Mouse (Mus musculus) natural killer cell, adult 2 months (primary cell): Measurements from ENCODE around the gene Pdik1l.
A peak's percentile ranks its signal among the peaks of the same experiment; 100 is the strongest.
"Not testable (repeated sequence)": the region's sequence is repeated elsewhere in the genome, so short reads cannot be mapped to it uniquely, and the experiment has no call there.

Source experiments
- DNase-seq, 2 experiments: peaks; one replicate each; pipeline ENCODE4 v3.0.0; 2022; ENCODE audit warnings: low spot score in 2 of 2

Gene Pdik1l

GRCm38 (mm10) chr4:134298626-134299497 is 11.2 kb upstream of the Pdik1l start:
- no peak for DNase-seq

- no peak for DNase-seq
Observed at GRCm38 (mm10) chr4:134297369-134297768, 9.7 kb upstream of the Pdik1l start.

- DNase-seq, result no peak
Observed at GRCm38 (mm10) chr4:134296523-134296922, 8.8 kb upstream of the Pdik1l start.

- not testable (repeated sequence) for DNase-seq
Observed at GRCm38 (mm10) chr4:134296096-134296495, 8.4 kb upstream of the Pdik1l start.

- no peak for DNase-seq
Observed at GRCm38 (mm10) chr4:134293692-134294163, 6.0 kb upstream of the Pdik1l start.

GRCm38 (mm10) chr4:134293061-134293691 is 5.5 kb upstream of the Pdik1l start:
- DNase-seq, result no peak

- DNase-seq, result peak; percentile 69 to 81
Observed at GRCm38 (mm10) chr4:134292067-134292466, 4.4 kb upstream of the Pdik1l start.

- no peak for DNase-seq
Observed at GRCm38 (mm10) chr4:134288397-134289256, 932 bp upstream of the Pdik1l start.

- peak; percentile 95 to 96 for DNase-seq
Observed at GRCm38 (mm10) chr4:134287168-134287564, 529 bp downstream of the Pdik1l start.

GRCm38 (mm10) chr4:134286226-134287167 is 1.2 kb downstream of the Pdik1l start:
- DNase-seq, result no peak

GRCm38 (mm10) chr4:134284942-134285341 is 2.8 kb downstream of the Pdik1l start:
- DNase-seq, result no peak

- peak; percentile 52 to 67 for DNase-seq
Observed at GRCm38 (mm10) chr4:134273417-134274345, 14.0 kb downstream of the Pdik1l start.

GRCm38 (mm10) chr4:134272731-134273416 is 14.8 kb downstream of the Pdik1l start:
- no peak for DNase-seq

- DNase-seq, result no peak
Observed at GRCm38 (mm10) chr4:134271979-134272378, 15.7 kb downstream of the Pdik1l start.

GRCm38 (mm10) chr4:134269622-134270021 is 18.1 kb downstream of the Pdik1l start:
- not testable (repeated sequence) for DNase-seq

- no peak for DNase-seq
Observed at GRCm38 (mm10) chr4:134268102-134268655, 19.5 kb downstream of the Pdik1l start.

GRCm38 (mm10) chr4:134265860-134266585 is 21.7 kb downstream of the Pdik1l start:
- DNase-seq, result no peak

GRCm38 (mm10) chr4:134263191-134263590 is 24.5 kb downstream of the Pdik1l start:
- no peak for DNase-seq
